Mouse (Mus musculus) left cerebral cortex, adult 18-20 months (tissue): ENCODE measurements around the gene Tmem151b. TPM values are rescaled to one million over a fixed set of nuclear protein-coding genes. Genes with fewer than 3 reads are reported as not detected.
A peak's percentile ranks its signal among the peaks of the same experiment; 100 is the strongest.

ENCODE experiments used
- DNase-seq, 2 experiments: peaks; one replicate each; pipeline ENCODE4 v3.0.0; 2021 to 2022; ENCODE audit warnings: low spot score in 2 of 2, mixed read lengths in 1 of 2
- total RNA-seq, 2 experiments: library from RNA; stranded (reverse); gene quantifications; 2 replicates each; pipeline ENCODE4 v1.2.3; 2021

The Tmem151b gene
- total RNA-seq, 2 experiments from 2014 or later = 129 to 136 TPM

- DNase-seq = no peak
Observed at GRCm38 (mm10) chr17:45515806-45516205, 33.7 kb downstream of the Tmem151b start.

- no peak for DNase-seq
Observed at GRCm38 (mm10) chr17:45515204-45515726, 34.2 kb downstream of the Tmem151b start.

- no peak for DNase-seq
Observed at GRCm38 (mm10) chr17:45511757-45512156, 37.7 kb downstream of the Tmem151b start.

GRCm38 (mm10) chr17:45510871-45511270 lies 38.6 kb downstream of the Tmem151b start:
- DNase-seq = no peak

GRCm38 (mm10) chr17:45506700-45507189 lies 42.7 kb downstream of the Tmem151b start, which contains the start of gene Aars2:
Gene Aars2, plus strand, starts transcription at chr17:45506841.
- peak; percentile 92 to 95 for DNase-seq

GRCm38 (mm10) chr17:45505941-45506465 lies 43.5 kb downstream of the Tmem151b start:
- DNase-seq = no peak

GRCm38 (mm10) chr17:45503301-45503973 lies 46.0 kb downstream of the Tmem151b start:
- DNase-seq = no peak

GRCm38 (mm10) chr17:45502324-45502723 lies 47.2 kb downstream of the Tmem151b start:
- no peak for DNase-seq

GRCm38 (mm10) chr17:45500981-45501380 lies 48.5 kb downstream of the Tmem151b start:
- no peak for DNase-seq

- no peak for DNase-seq
Observed at GRCm38 (mm10) chr17:45499516-45499915, 50.0 kb downstream of the Tmem151b start.

GRCm38 (mm10) chr17:45498397-45498796 lies 51.1 kb downstream of the Tmem151b start:
- DNase-seq = no peak

GRCm38 (mm10) chr17:45495398-45495797 lies 54.1 kb downstream of the Tmem151b start:
- DNase-seq = no peak

Other genes starting within 250 kb of the Tmem151b start
- gene Cdc5l, start 115.9 kb downstream of the Tmem151b start, total RNA-seq = 10 to 100 TPM; 60.8 to 61.4 TPM
- gene Spats1, start 74.3 kb downstream of the Tmem151b start, total RNA-seq = 1 to 10 TPM; 4.7 to 6.2 TPM
- 10 to 100 TPM; 24.1 to 25.6 TPM for gene Aars2, start 42.8 kb downstream of the Tmem151b start, total RNA-seq
- gene Tcte1, start 26.2 kb downstream of the Tmem151b start, total RNA-seq = 1 to 10 TPM in 1 of 2 experiments, under 1 TPM in 1; 0.94 to 1.4 TPM
- gene Nfkbie, start 6.0 kb upstream of the Tmem151b start, total RNA-seq = 1 to 10 TPM; 1.8 to 2.8 TPM
- gene Slc35b2, start 14.2 kb upstream of the Tmem151b start, total RNA-seq = 10 to 100 TPM; 26.0 to 30.0 TPM
- 1,000 to 10,000 TPM; 1,506 to 1,598 TPM for gene Hsp90ab1, start 23.6 kb upstream of the Tmem151b start, total RNA-seq
- 10 to 100 TPM; 21.7 to 28.0 TPM for gene Slc29a1, start 49.9 kb upstream of the Tmem151b start, total RNA-seq
- gene Mymx, start 52.4 kb upstream of the Tmem151b start, total RNA-seq = not detected
- gene Capn11, start 109.6 kb upstream of the Tmem151b start, total RNA-seq = under 1 TPM; 0.33 to 0.91 TPM
- gene Mrpl14, start 136.6 kb upstream of the Tmem151b start, total RNA-seq = 10 to 100 TPM; 42.0 to 45.8 TPM
- 100 to 1,000 TPM; 158 to 170 TPM for gene Tmem63b, start 137.2 kb upstream of the Tmem151b start, total RNA-seq
- not detected for gene 1600014C23Rik, start 184.2 kb upstream of the Tmem151b start, total RNA-seq